Mouse (Mus musculus): ENCODE measurements around the gene Spata13. TPM values are rescaled to one million over a fixed set of nuclear protein-coding genes. Genes with fewer than 3 reads are reported as not detected.

The Spata13 gene
- total and polyA plus RNA-seq, 2 experiments from 2014 or later: 16.5 to 34.1 TPM

GRCm38 (mm10) chr14:60757265-60757664, 123.5 kb downstream of the Spata13 start:
- H3K27ac ChIP-seq: no peak overlapping the region
- H3K27me3 ChIP-seq (ENCODE audit: insufficient read depth, low read length): no peaks in the 10 kb centered on the region
- H3K4me1 ChIP-seq (ENCODE audit: insufficient read depth, low read length): 0 out of 2 replicates have a peak, but pooled peaks cover 3% of the 10 kb centered on the region
- WGBS: 94% methylated on average over 8 of the region's 8 CpGs
- no peak for DNase-seq (ENCODE audit: low spot score)
- ATAC-seq: no peak
- H3K4me3 ChIP-seq (ENCODE audit: low read length): no peak overlapping the region
- H3K36me3 ChIP-seq (ENCODE audit: insufficient read depth, low read length): peaks cover 18% of the 10 kb centered on the region; the same call in 1 of the 2 replicates
- no peak overlapping the region for H3K4me2 ChIP-seq (ENCODE audit: low read depth, low read length)
- H3K9me3 ChIP-seq (ENCODE audit: low read length): no peaks in the 10 kb centered on the region
- no peak overlapping the region for H3K9ac ChIP-seq (replicated peaks; ENCODE audit: low read length)
- no peak for TF ChIP-seq CTCF (IDR thresholded peaks at IDR 0.05; ENCODE audit: low read depth)

GRCm38 (mm10) chr14:60757722-60758121, 123.9 kb downstream of the Spata13 start:
- no peak overlapping the region for H3K4me3 ChIP-seq (ENCODE audit: low read length)
- peaks cover 18% of the 10 kb centered on the region; the same call in 1 of the 2 replicates for H3K36me3 ChIP-seq (ENCODE audit: insufficient read depth, low read length)
- ATAC-seq (no peak), DNase-seq (ENCODE audit: low spot score) (no peak)
- no peak overlapping the region for H3K4me2 ChIP-seq (ENCODE audit: low read depth, low read length)
- H3K9me3 ChIP-seq (ENCODE audit: low read length): no peaks in the 10 kb centered on the region
- no peak overlapping the region for H3K27ac ChIP-seq
- 94% methylated on average over 7 of the region's 7 CpGs for WGBS
- no peaks in the 10 kb centered on the region for H3K27me3 ChIP-seq (ENCODE audit: insufficient read depth, low read length)
- TF ChIP-seq CTCF (IDR thresholded peaks at IDR 0.05; ENCODE audit: low read depth): no peak
- no peak overlapping the region for H3K9ac ChIP-seq (replicated peaks; ENCODE audit: low read length)
- 0 out of 2 replicates have a peak, but pooled peaks cover 3% of the 10 kb centered on the region for H3K4me1 ChIP-seq (ENCODE audit: insufficient read depth, low read length)

GRCm38 (mm10) chr14:60759097-60759496, 125.3 kb downstream of the Spata13 start:
- Histone ChIP-seq H3K27me3 (ENCODE audit: insufficient read depth, low read length) (no peaks in the 10 kb centered on the region), H3K27ac (no peak overlapping the region), H3K36me3 (ENCODE audit: insufficient read depth, low read length) (peaks cover 18% of the 10 kb centered on the region; the same call in 1 of the 2 replicates), H3K4me3 (ENCODE audit: low read length) (no peak overlapping the region), H3K9ac (replicated peaks; ENCODE audit: low read length) (no peak overlapping the region), H3K4me1 (ENCODE audit: insufficient read depth, low read length) (0 out of 2 replicates have a peak, but pooled peaks cover 3% of the 10 kb centered on the region), H3K9me3 (ENCODE audit: low read length) (no peaks in the 10 kb centered on the region), H3K4me2 (ENCODE audit: low read depth, low read length) (no peak overlapping the region)
- ATAC-seq: no peak
- TF ChIP-seq CTCF (IDR thresholded peaks at IDR 0.05; ENCODE audit: low read depth): no peak
- no peak for DNase-seq (ENCODE audit: low spot score)
- 94% methylated on average over 8 of the region's 8 CpGs for WGBS

GRCm38 (mm10) chr14:60761801-60762200, 128.0 kb downstream of the Spata13 start:
- no peak for TF ChIP-seq CTCF (IDR thresholded peaks at IDR 0.05; ENCODE audit: low read depth)
- Histone ChIP-seq H3K27ac (no peak overlapping the region), H3K9me3 (ENCODE audit: low read length) (no peaks in the 10 kb centered on the region), H3K36me3 (ENCODE audit: insufficient read depth, low read length) (peaks cover 12% of the 10 kb centered on the region; the same call in 1 of the 2 replicates), H3K4me3 (ENCODE audit: low read length) (no peak overlapping the region), H3K4me1 (ENCODE audit: insufficient read depth, low read length) (no peaks in the 10 kb centered on the region), H3K27me3 (ENCODE audit: insufficient read depth, low read length) (no peaks in the 10 kb centered on the region), H3K4me2 (ENCODE audit: low read depth, low read length) (no peak overlapping the region), H3K9ac (replicated peaks; ENCODE audit: low read length) (no peak overlapping the region)
- 63% methylated on average over 10 of the region's 10 CpGs for WGBS
- ATAC-seq (no peak), DNase-seq (ENCODE audit: low spot score) (no peak)

- no peak for TF ChIP-seq CTCF (IDR thresholded peaks at IDR 0.05; ENCODE audit: low read depth)
- Histone ChIP-seq H3K27ac (no peak overlapping the region), H3K27me3 (ENCODE audit: insufficient read depth, low read length) (no peaks in the 10 kb centered on the region), H3K9me3 (ENCODE audit: low read length) (no peaks in the 10 kb centered on the region), H3K4me2 (ENCODE audit: low read depth, low read length) (no peak overlapping the region), H3K36me3 (ENCODE audit: insufficient read depth, low read length) (peaks cover 7% of the 10 kb centered on the region; the same call in 1 of the 2 replicates), H3K4me1 (ENCODE audit: insufficient read depth, low read length) (no peaks in the 10 kb centered on the region), H3K9ac (replicated peaks; ENCODE audit: low read length) (no peak overlapping the region), H3K4me3 (ENCODE audit: low read length) (no peak overlapping the region)
- ATAC-seq (no peak), DNase-seq (ENCODE audit: low spot score) (no peak)
- WGBS: 76% methylated on average over 7 of the region's 7 CpGs
These were observed 129.0 kb downstream of the Spata13 start for GRCm38 (mm10) chr14:60762754-60763153.

- Histone ChIP-seq H3K4me1 (ENCODE audit: insufficient read depth, low read length) (no peaks in the 10 kb centered on the region), H3K9me3 (ENCODE audit: low read length) (no peaks in the 10 kb centered on the region), H3K4me3 (ENCODE audit: low read length) (no peak overlapping the region), H3K27me3 (ENCODE audit: insufficient read depth, low read length) (no peaks in the 10 kb centered on the region), H3K4me2 (ENCODE audit: low read depth, low read length) (no peak overlapping the region), H3K27ac (no peak overlapping the region), H3K36me3 (ENCODE audit: insufficient read depth, low read length) (peaks cover 7% of the 10 kb centered on the region; the same call in 1 of the 2 replicates), H3K9ac (replicated peaks; ENCODE audit: low read length) (no peak overlapping the region)
- 75% methylated on average over 5 of the region's 5 CpGs for WGBS
- no peak for DNase-seq (ENCODE audit: low spot score)
- no peak for ATAC-seq
- TF ChIP-seq CTCF (IDR thresholded peaks at IDR 0.05; ENCODE audit: low read depth): no peak
These were observed 129.9 kb downstream of the Spata13 start for GRCm38 (mm10) chr14:60763746-60764145.

- WGBS: 78% methylated on average over 4 of the region's 4 CpGs
- Histone ChIP-seq H3K27ac (no peak overlapping the region), H3K4me1 (ENCODE audit: insufficient read depth, low read length) (no peaks in the 10 kb centered on the region), H3K4me2 (ENCODE audit: low read depth, low read length) (no peak overlapping the region), H3K9ac (replicated peaks; ENCODE audit: low read length) (no peak overlapping the region), H3K27me3 (ENCODE audit: insufficient read depth, low read length) (no peaks in the 10 kb centered on the region), H3K9me3 (ENCODE audit: low read length) (no peaks in the 10 kb centered on the region), H3K36me3 (ENCODE audit: insufficient read depth, low read length) (peaks cover 7% of the 10 kb centered on the region; the same call in 1 of the 2 replicates), H3K4me3 (ENCODE audit: low read length) (no peak overlapping the region)
- TF ChIP-seq CTCF (IDR thresholded peaks at IDR 0.05; ENCODE audit: low read depth): no peak
- ATAC-seq (no peak), DNase-seq (ENCODE audit: low spot score) (no peak)
These were observed 130.7 kb downstream of the Spata13 start for GRCm38 (mm10) chr14:60764526-60764925.
